In the genomic region with DNA sequence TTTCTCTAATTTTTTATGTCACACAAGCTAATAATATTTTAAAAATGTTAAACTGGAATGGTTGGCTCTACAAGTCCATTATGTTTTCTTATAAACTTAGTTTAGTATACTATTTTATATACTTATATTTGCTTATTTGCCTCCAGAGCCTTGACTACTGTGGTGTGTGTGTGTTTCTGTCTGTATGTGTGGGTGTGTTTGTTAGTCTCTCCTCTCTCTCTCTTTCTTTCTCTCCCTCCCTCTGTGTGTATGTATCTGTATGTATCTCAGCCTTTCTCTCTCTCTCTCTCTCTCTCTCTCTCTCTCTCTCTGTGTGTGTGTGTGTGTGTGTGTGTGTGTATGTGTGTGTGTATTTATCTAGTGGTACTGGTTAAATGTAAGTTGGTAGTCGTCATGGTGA, we compare ENCODE assay signal across 17 mouse cellular contexts.
DNase-seq lines count a peak whose midpoint lies in the region; ATAC-seq and TF ChIP-seq lines count a peak whose summit lies in the region.
"Had no signal": no experiment of that assay in that cellular context is flagged by ENCODE, and none has a peak within 500 bp of the region (broad histone marks: within the 10 kb centered on the region; RNA-seq: fewer than 3 reads in every experiment).

No protein-coding gene starts in this region.

- H3K9ac ChIP-seq in forebrain, embryonic 15.5 days (replicated peaks): no peak overlapping the region
- no peak overlapping the region for H3K9ac ChIP-seq in forebrain, postnatal 0 days
- H3K9ac ChIP-seq in neural tube, embryonic 12.5 days: no peak overlapping the region
- H3K9ac ChIP-seq: embryonic facial prominence, embryonic 13.5 days; embryonic facial prominence, embryonic 15.5 days had no signal

- no peaks in the 10 kb centered on the region for H3K4me1 ChIP-seq in forebrain, embryonic 15.5 days
- no peaks in the 10 kb centered on the region for H3K4me1 ChIP-seq in forebrain, postnatal 0 days (ENCODE audit: insufficient read depth)
- H3K4me1 ChIP-seq in neural tube, embryonic 12.5 days: no peaks in the 10 kb centered on the region
- H3K4me1 ChIP-seq: embryonic facial prominence, embryonic 13.5 days; embryonic facial prominence, embryonic 15.5 days; forebrain, embryonic 10.5 days had no signal

- WGBS in forebrain, embryonic 15.5 days: 68% methylated on average over 1 of the region's 1 CpGs
- WGBS in forebrain, postnatal 0 days: 73% methylated on average over 1 of the region's 1 CpGs
- WGBS in neural tube, embryonic 12.5 days: 69% methylated on average over 1 of the region's 1 CpGs

- no peaks in the 10 kb centered on the region for H3K9me3 ChIP-seq in forebrain, embryonic 15.5 days
- H3K9me3 ChIP-seq in forebrain, postnatal 0 days (ENCODE audit: low read length): no peaks in the 10 kb centered on the region
- H3K9me3 ChIP-seq in neural tube, embryonic 12.5 days: no peaks in the 10 kb centered on the region
- H3K9me3 ChIP-seq: embryonic facial prominence, embryonic 15.5 days; forebrain, embryonic 10.5 days had no signal

- DNase-seq in forebrain, postnatal 0 days: no peak
- no peak for DNase-seq in neural tube, embryonic 10.5 days (ENCODE audit: extremely low spot score, low spot score)
- DNase-seq: adrenal gland, adult 2 months; adrenal gland, postnatal 10 days; adrenal gland, postnatal 25 days; cerebellum, adult 11 months; cerebellum, adult 18-20 months; cerebellum, adult 8-10 months; cerebellum, adult 9-11 months; cerebellum, postnatal 36 days; embryo, embryonic 11 days had no signal

- TF ChIP-seq CTCF in forebrain, postnatal 0 days (IDR thresholded peaks at IDR 0.05; ENCODE audit: low read depth): no peak

- H3K27me3 ChIP-seq in forebrain, embryonic 15.5 days: no peaks in the 10 kb centered on the region
- H3K27me3 ChIP-seq in forebrain, postnatal 0 days (ENCODE audit: insufficient read depth, low read length): no peaks in the 10 kb centered on the region
- H3K27me3 ChIP-seq in neural tube, embryonic 12.5 days (replicated peaks): no peaks in the 10 kb centered on the region
- H3K27me3 ChIP-seq: embryonic facial prominence, embryonic 13.5 days; embryonic facial prominence, embryonic 15.5 days had no signal

- no peaks in the 10 kb centered on the region for H3K36me3 ChIP-seq in forebrain, embryonic 15.5 days
- no peaks in the 10 kb centered on the region for H3K36me3 ChIP-seq in forebrain, postnatal 0 days (ENCODE audit: insufficient read depth)
- H3K36me3 ChIP-seq in neural tube, embryonic 12.5 days: no peaks in the 10 kb centered on the region
- H3K36me3 ChIP-seq: embryonic facial prominence, embryonic 13.5 days; embryonic facial prominence, embryonic 15.5 days; forebrain, embryonic 10.5 days had no signal

- peak; percentile 75 for ATAC-seq in forebrain, embryonic 15.5 days (replicated peaks)
- ATAC-seq in forebrain, postnatal 0 days: no peak
- 0 out of 2 replicates have a peak, but pooled peaks have one; percentile 25 for ATAC-seq in neural tube, embryonic 12.5 days (ENCODE audit: low FRiP score, low read depth)

- H3K4me2 ChIP-seq in forebrain, embryonic 15.5 days (replicated peaks): no peak overlapping the region
- no peak overlapping the region for H3K4me2 ChIP-seq in forebrain, postnatal 0 days (ENCODE audit: low read depth)
- H3K4me2 ChIP-seq in neural tube, embryonic 12.5 days (replicated peaks): no peak overlapping the region
- H3K4me2 ChIP-seq: embryonic facial prominence, embryonic 13.5 days; embryonic facial prominence, embryonic 15.5 days had no signal

- H3K4me3 ChIP-seq in forebrain, embryonic 15.5 days: no peak overlapping the region
- H3K4me3 ChIP-seq in forebrain, postnatal 0 days (ENCODE audit: low read depth, low read length): no peak overlapping the region
- H3K4me3 ChIP-seq in neural tube, embryonic 12.5 days: no peak overlapping the region
- H3K4me3 ChIP-seq: embryonic facial prominence, embryonic 13.5 days; embryonic facial prominence, embryonic 15.5 days; erythroblast, embryonic 14.5 days; forebrain, embryonic 10.5 days had no signal

- H3K27ac ChIP-seq in forebrain, embryonic 15.5 days (replicated peaks): no peak overlapping the region; the same call in 1 of the 2 replicates
- H3K27ac ChIP-seq in forebrain, postnatal 0 days (ENCODE audit: low read depth, low read length): no peak overlapping the region
- no peak overlapping the region for H3K27ac ChIP-seq in neural tube, embryonic 12.5 days
- H3K27ac ChIP-seq: embryonic facial prominence, embryonic 13.5 days; embryonic facial prominence, embryonic 15.5 days; forebrain, embryonic 10.5 days had no signal
